ENCODE assay signal across 14 mouse cellular contexts in genomic region chr11:25473682-25474365, GRCm38 (mm10).
"Had no signal": no experiment of that assay in that cellular context is flagged by ENCODE, and none has a peak within 500 bp of the region (broad histone marks: within the 10 kb centered on the region; RNA-seq: fewer than 3 reads in every experiment).

No protein-coding gene starts in this region.

- DNase-seq: gastrocnemius, postnatal 14 days; gastrocnemius, postnatal 36 days; heart, adult 11 months; heart, adult 2 months; heart, postnatal 14 days; heart, postnatal 36 days; kidney, adult 11 months; kidney, adult 2 months; kidney, adult 9 months; kidney, postnatal 14 days; kidney, postnatal 36 days; layer of hippocampus, adult 9-11 months; layer of hippocampus, postnatal 36 days; left cerebral cortex, postnatal 4 days had no signal
